Mouse (Mus musculus) midbrain, embryonic 14.5 days (tissue): ENCODE results near the gene Arhgap22. TPM values are rescaled to one million over a fixed set of nuclear protein-coding genes. Genes with fewer than 3 reads are reported as not detected.

ENCODE experiments used
- ATAC-seq: fragments of 200-750 bp; cut with Nextera tagmentation; 2 replicates; pipeline ENCODE4 v1.8.0; 2017; ENCODE audit warnings: moderate number of reproducible peaks, moderate library complexity; ENCODE audit not compliant: low FRiP score, low TSS enrichment
- DNase-seq: peaks from one replicate; pipeline ENCODE4 v3.0.0-alpha.2; 2015
- H3K27ac ChIP-seq: fragments of 300-500 bp; sonication (generic); replicated peaks from 2 replicates; pipeline ENCODE4 v1.5.1; 2014; ENCODE audit warnings: mild to moderate bottlenecking, low read depth, low read length, moderate library complexity
- H3K27me3 ChIP-seq: fragments of 300-500 bp; sonication (generic); 2 replicates; pipeline ENCODE4 v1.6.1; 2014; ENCODE audit warnings: low read length, control low read depth, mixed read lengths; ENCODE audit not compliant: control insufficient read depth, insufficient read depth
- H3K36me3 ChIP-seq: fragments of 300-500 bp; sonication (generic); 2 replicates; pipeline ENCODE4 v1.6.1; 2014; ENCODE audit warnings: low read length, control low read depth; ENCODE audit not compliant: control insufficient read depth, insufficient read depth
- H3K4me1 ChIP-seq: fragments of 300-500 bp; sonication (generic); 2 replicates; pipeline ENCODE4 v1.6.1; 2014; ENCODE audit warnings: mild to moderate bottlenecking, antibody characterized with exemption, low read length, control low read depth; ENCODE audit not compliant: control insufficient read depth, insufficient read depth
- H3K4me2 ChIP-seq: fragments of 300-500 bp; sonication (generic); 2 replicates; pipeline ENCODE4 v1.6.1; 2014; ENCODE audit warnings: mild to moderate bottlenecking, low read length, moderate library complexity
- H3K4me3 ChIP-seq: fragments of 300-500 bp; sonication (generic); replicated peaks from 2 replicates; pipeline ENCODE4 v1.5.1; 2014; ENCODE audit warnings: low read depth, low read length
- H3K9ac ChIP-seq: fragments of 300-500 bp; sonication (generic); replicated peaks from 2 replicates; pipeline ENCODE4 v1.6.1; 2014; ENCODE audit warnings: mild to moderate bottlenecking, low read length, moderate library complexity
- H3K9me3 ChIP-seq: fragments of 300-500 bp; sonication (generic); 2 replicates; pipeline ENCODE4 v1.6.1; 2016; ENCODE audit warnings: low read length, control low read depth, mixed read lengths; ENCODE audit not compliant: control insufficient read depth
- WGBS: fragments of 180-500 bp; shearing (Covaris S2); extraction: QIAGEN DNeasy Blood & Tissue Kit; methylation state at CpG from one replicate; pipeline ENCODE4 v1.1.7; 2014; 5-methylcytosine and 5-hydroxymethylcytosine counted together
- polyA plus RNA-seq: library from polyadenylated mRNA; unstranded; fragments of >200 nt; fragmentation: Nextera tagmentation; extraction: Ambion mirVana; gene quantifications from 2 replicates; pipeline ENCODE4 v1.2.1, GENCODE M21; 2014

The Arhgap22 gene
- polyA plus RNA-seq, 1 experiment from 2014 or later: 1.4 TPM

DNA sequence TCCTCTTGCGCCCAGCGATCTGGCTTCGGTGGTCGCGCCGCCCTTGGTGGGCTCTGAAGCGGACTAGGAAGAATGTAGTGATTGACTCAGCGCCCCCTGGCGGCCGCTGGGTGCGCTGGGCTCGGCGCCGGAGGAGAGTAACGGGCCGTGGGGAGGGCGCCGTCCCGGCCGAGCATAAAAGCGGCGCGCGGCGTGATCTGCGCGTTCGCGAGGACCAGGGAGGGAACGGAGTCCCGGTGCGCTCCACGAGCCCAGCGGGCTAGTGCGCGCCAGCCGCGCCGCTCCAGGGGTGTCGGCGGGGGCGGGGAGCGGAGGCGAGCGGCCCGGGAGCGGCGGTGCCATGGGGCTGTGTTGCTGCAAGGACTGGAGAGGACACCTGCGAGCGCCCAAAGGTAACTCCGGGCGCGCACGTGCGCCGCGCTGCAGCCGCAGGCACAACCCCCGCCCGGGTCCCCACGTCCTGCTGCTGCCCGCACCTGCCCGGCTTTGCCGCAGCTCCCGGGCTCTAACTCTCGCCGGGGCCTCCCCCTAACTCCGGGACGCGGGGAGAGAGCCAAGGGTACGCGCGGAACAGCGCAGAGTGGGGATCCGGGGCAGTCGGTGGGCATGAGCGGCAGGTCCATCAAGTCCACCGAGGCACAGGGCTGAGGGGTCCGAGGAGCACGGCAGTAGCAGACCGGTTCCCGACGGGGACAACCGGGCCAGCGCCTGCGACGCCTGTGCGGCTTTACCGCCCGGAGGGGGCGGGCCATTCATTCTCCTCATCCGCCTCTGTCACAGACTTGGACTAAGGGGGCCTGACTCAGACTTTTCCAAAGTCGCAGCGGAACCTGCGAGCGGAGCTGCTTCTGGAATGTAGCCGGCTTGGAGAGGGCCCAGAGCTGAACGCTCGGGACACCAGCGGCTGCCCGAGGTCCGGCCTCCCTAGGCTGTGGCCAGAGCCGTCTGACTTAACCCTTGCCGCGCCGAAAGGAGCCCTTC lies 106.0 kb downstream of the Arhgap22 start:
- no peak overlapping the region for H3K27ac ChIP-seq

DNA sequence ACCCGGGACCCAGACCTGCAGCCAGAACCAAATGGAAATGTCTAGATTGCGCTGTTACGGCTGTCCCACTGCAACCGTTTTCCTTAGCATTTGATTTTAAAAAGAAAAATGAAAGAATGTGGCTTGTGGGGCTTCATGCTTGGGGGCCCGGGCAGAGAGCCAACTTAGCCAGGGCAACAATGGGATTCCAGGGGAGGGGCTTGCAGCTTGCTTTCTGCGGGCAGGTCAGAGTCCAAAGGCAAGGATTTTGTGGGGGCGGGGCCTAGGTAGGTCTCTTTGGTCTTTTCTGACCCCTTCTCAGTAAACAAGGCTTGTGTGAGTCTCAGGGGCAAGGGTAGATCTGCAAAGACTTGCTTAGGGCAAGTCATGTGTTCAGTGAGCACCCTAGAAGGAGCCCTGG lies 107.0 kb downstream of the Arhgap22 start:
- Histone ChIP-seq H3K9me3 (no peaks in the 10 kb centered on the region), H3K4me2 (peak overlapping the region; percentile 98), H3K4me3 (no peak overlapping the region), H3K9ac (no peak overlapping the region), H3K4me1 (0 out of 2 replicates have a peak, but pooled peaks cover 7% of the 10 kb centered on the region), H3K27ac (no peak overlapping the region), H3K27me3 (peaks cover 22% of the 10 kb centered on the region), H3K36me3 (no peaks in the 10 kb centered on the region)
- ATAC-seq (no peak), DNase-seq (peak; percentile 40)
- 3% methylated on average over 7 of the region's 7 CpGs for WGBS

More for the DNA sequence above, 106.0 kb downstream of the Arhgap22 start:
- Histone ChIP-seq H3K4me2 (peak overlapping the region; percentile 98), H3K27me3 (peaks cover 22% of the 10 kb centered on the region), H3K9me3 (no peaks in the 10 kb centered on the region), H3K9ac (peak overlapping the region; percentile 47), H3K4me3 (peak overlapping the region; percentile 56), H3K36me3 (no peaks in the 10 kb centered on the region), H3K4me1 (0 out of 2 replicates have a peak, but pooled peaks cover 7% of the 10 kb centered on the region)
- ATAC-seq (peak; percentile 61), DNase-seq (peak; percentile 89)
- under 1% methylated on average over 106 of the region's 106 CpGs for WGBS

DNA sequence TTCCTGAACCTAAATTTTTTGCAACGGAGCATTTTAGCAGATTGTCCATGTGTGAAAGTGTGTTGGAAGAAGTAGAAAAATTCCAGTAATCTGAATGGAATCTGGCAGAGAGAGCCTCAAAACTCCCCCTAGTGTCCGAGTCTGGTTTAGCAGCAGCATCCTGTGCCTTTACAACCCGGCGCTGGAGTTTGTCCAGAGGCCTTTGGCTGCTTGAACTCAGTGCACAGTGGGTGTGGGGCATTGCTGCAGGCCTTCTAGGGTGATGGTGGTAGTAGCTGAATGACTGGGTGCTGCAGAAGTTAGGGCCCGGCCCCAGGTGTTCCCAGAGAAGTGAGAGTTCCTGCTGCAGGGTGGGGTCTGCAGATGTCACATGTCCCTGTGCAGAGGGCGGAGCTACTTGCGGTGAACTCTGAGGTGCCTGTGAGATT lies 108.8 kb downstream of the Arhgap22 start:
- no peak for ATAC-seq
- peak; percentile 82 for DNase-seq
- H3K36me3 ChIP-seq: no peaks in the 10 kb centered on the region
- no peak overlapping the region for H3K27ac ChIP-seq
- no peaks in the 10 kb centered on the region for H3K9me3 ChIP-seq
- WGBS: 28% methylated on average over 7 of the region's 7 CpGs
- no peak overlapping the region for H3K4me3 ChIP-seq
- H3K9ac ChIP-seq: no peak overlapping the region
- H3K4me1 ChIP-seq: 0 out of 2 replicates have a peak, but pooled peaks cover 7% of the 10 kb centered on the region
- H3K4me2 ChIP-seq: no peak overlapping the region
- H3K27me3 ChIP-seq: peaks cover 22% of the 10 kb centered on the region

DNA sequence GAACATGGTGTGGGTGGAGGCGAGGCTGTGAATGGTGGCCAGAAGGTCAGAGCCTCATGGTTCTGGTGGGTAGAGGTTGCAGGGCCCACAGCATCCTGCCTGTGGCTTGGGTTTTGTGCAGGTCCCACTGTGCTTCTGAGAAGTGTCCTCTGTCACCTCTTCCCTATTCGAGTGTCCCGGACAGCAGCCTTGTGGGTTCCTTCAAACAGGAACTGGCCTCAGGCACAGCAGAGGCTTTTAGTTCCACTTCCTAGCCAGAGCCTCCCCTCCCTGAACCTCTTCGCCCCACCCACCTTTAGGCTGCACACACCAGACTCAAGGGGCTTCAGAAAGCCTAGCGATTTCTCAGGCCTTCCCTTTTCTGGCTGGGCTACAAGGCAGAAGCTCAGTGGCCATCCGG lies 110.7 kb downstream of the Arhgap22 start:
- H3K9me3 ChIP-seq: no peaks in the 10 kb centered on the region
- peaks cover 16% of the 10 kb centered on the region for H3K27me3 ChIP-seq
- ATAC-seq (no peak), DNase-seq (no peak)
- H3K4me3 ChIP-seq: no peak overlapping the region
- WGBS: 64% methylated on average over 6 of the region's 6 CpGs
- H3K4me2 ChIP-seq: no peak overlapping the region
- no peak overlapping the region for H3K9ac ChIP-seq
- H3K4me1 ChIP-seq: 0 out of 2 replicates have a peak, but pooled peaks cover 7% of the 10 kb centered on the region
- no peaks in the 10 kb centered on the region for H3K36me3 ChIP-seq
- no peak overlapping the region for H3K27ac ChIP-seq

- Histone ChIP-seq H3K36me3 (no peaks in the 10 kb centered on the region), H3K9me3 (no peaks in the 10 kb centered on the region), H3K4me1 (no peaks in the 10 kb centered on the region), H3K4me2 (no peak overlapping the region), H3K4me3 (no peak overlapping the region), H3K27ac (no peak overlapping the region), H3K27me3 (no peaks in the 10 kb centered on the region), H3K9ac (no peak overlapping the region)
- ATAC-seq (no peak), DNase-seq (no peak)
- WGBS: 44% methylated on average over 5 of the region's 5 CpGs
Measured at GRCm38 (mm10) chr14:33328369-33328768, 114.5 kb downstream of the Arhgap22 start.

DNA sequence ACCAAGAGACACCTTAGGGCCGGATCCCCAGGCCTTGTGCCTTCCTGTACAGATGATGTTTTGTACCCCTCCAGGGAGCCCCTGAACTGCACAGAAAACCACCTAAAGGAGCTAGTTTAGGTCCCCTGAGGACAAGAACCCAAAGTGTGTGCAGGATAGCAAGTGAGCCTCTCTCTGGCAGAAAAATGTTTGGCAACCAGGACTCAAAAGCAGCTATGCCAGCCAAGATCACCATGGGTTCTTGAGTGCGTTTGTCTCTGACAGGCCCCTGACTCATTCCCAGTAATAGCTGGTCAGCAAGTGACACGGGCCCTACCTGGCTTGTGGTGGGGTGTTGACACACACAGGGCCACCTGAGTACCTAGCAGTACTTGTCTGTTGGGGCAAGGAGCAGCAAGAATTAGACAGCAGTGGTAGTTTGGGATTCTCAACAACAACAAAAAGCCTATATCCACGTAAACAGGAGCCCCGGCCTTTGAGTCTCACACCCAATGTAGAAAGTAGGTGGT lies 115.5 kb downstream of the Arhgap22 start:
- Histone ChIP-seq H3K4me3 (no peak overlapping the region), H3K4me2 (no peak overlapping the region), H3K27ac (no peak overlapping the region), H3K36me3 (no peaks in the 10 kb centered on the region), H3K4me1 (no peaks in the 10 kb centered on the region), H3K9ac (no peak overlapping the region), H3K27me3 (no peaks in the 10 kb centered on the region), H3K9me3 (no peaks in the 10 kb centered on the region)
- WGBS: 91% methylated on average over 5 of the region's 5 CpGs
- ATAC-seq (no peak), DNase-seq (no peak)

DNA sequence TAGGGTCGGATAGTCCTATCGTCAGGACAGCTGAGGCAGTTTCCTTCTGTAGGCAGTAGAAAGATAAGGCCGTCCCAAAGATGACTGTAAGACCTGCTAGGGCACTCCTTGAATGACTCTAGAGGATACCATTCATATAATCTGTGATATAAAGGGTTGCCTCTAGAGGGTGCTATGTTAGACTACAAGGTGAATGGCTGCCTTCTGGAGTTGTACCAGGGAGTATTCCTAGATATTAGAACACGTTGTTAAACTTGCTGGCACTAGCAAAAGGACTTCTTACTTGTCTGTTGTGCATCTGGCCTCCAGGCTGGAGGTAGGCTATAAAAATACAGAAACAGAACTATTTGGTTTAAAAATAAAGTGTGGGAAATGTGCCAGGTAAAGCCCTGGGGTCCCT lies 117.2 kb downstream of the Arhgap22 start:
- no peak for ATAC-seq
- no peaks in the 10 kb centered on the region for H3K9me3 ChIP-seq
- no peak overlapping the region for H3K4me2 ChIP-seq
- DNase-seq: no peak
- H3K4me3 ChIP-seq: no peak overlapping the region
- no peaks in the 10 kb centered on the region for H3K36me3 ChIP-seq
- no peak overlapping the region for H3K9ac ChIP-seq
- no peak overlapping the region for H3K27ac ChIP-seq
- H3K4me1 ChIP-seq: no peaks in the 10 kb centered on the region
- H3K27me3 ChIP-seq: no peaks in the 10 kb centered on the region
- 62% methylated on average over 4 of the region's 4 CpGs for WGBS

DNA sequence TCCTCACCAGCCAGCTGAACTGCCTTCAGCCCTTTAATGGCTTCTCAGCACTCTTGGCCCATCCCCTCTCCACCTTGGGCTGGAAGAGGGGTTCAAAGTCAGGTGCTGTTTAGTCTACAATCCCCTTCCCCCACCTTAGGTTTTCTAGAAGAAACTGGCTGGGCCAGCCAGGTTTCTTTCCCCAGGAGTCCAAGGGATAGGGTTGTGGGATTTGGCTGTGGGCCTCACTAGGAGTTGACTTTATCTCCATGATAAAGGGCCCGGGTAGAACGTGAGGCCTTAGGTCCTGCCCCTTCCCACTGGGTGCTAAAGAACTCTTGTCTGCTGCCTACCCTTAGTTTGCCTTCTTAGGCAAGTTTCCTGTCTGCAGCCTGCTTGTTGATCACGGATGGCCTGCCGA lies 117.8 kb downstream of the Arhgap22 start:
- H3K9ac ChIP-seq: no peak overlapping the region
- H3K9me3 ChIP-seq: no peaks in the 10 kb centered on the region
- no peak overlapping the region for H3K4me2 ChIP-seq
- ATAC-seq (no peak), DNase-seq (no peak)
- H3K4me1 ChIP-seq: no peaks in the 10 kb centered on the region
- H3K36me3 ChIP-seq: no peaks in the 10 kb centered on the region
- H3K27me3 ChIP-seq: no peaks in the 10 kb centered on the region
- WGBS: 40% methylated on average over 4 of the region's 4 CpGs
- no peak overlapping the region for H3K27ac ChIP-seq
- H3K4me3 ChIP-seq: no peak overlapping the region
